Mouse (Mus musculus) forebrain, embryonic 11.5 days (tissue): Measurements from ENCODE around the gene Gm42517. TPM values are rescaled to one million over a fixed set of nuclear protein-coding genes. Genes with fewer than 3 reads are reported as not detected.

Experiments used
- ATAC-seq: fragments of 200-750 bp; cut with Nextera tagmentation; replicated peaks from 2 replicates; pipeline ENCODE4 v1.8.0; 2017; ENCODE audit warnings: moderate TSS enrichment; ENCODE audit not compliant: low FRiP score
- DNase-seq: peaks from one replicate; pipeline ENCODE4 v3.0.0-alpha.2; 2017; ENCODE audit warnings: low spot score
- H3K27ac ChIP-seq: fragments of 300-500 bp; sonication (generic); 2 replicates; pipeline ENCODE4 v1.5.1; 2014; ENCODE audit warnings: low read depth, low read length
- H3K27me3 ChIP-seq: fragments of 300-500 bp; sonication (generic); 2 replicates; pipeline ENCODE4 v1.6.1; 2014; ENCODE audit warnings: mild to moderate bottlenecking, low read length, mixed read lengths; ENCODE audit not compliant: control insufficient read depth, insufficient read depth
- H3K36me3 ChIP-seq: fragments of 300-500 bp; sonication (generic); 2 replicates; pipeline ENCODE4 v1.6.1; 2014; ENCODE audit warnings: mild to moderate bottlenecking, low read length, moderate library complexity, mixed read lengths; ENCODE audit not compliant: control insufficient read depth, insufficient read depth
- H3K4me1 ChIP-seq: fragments of 300-500 bp; sonication (generic); replicated peaks from 2 replicates; pipeline ENCODE4 v1.6.1; 2014; ENCODE audit warnings: low read length, mixed read lengths; ENCODE audit not compliant: control insufficient read depth, insufficient read depth
- H3K4me2 ChIP-seq: fragments of 300-500 bp; sonication (generic); 2 replicates; pipeline ENCODE4 v1.6.1; 2014; ENCODE audit warnings: low read depth, mild to moderate bottlenecking, low read length, moderate library complexity, mixed read lengths; ENCODE audit not compliant: severe bottlenecking
- H3K4me3 ChIP-seq: fragments of 300-500 bp; sonication (generic); 2 replicates; pipeline ENCODE4 v1.5.1; 2014; ENCODE audit warnings: low read depth, low read length
- H3K9ac ChIP-seq: fragments of 300-500 bp; sonication (generic); 2 replicates; pipeline ENCODE4 v1.6.1; 2014; ENCODE audit warnings: low read length
- H3K9me3 ChIP-seq: fragments of 300-500 bp; sonication (generic); 2 replicates; pipeline ENCODE4 v1.6.1; 2016; ENCODE audit warnings: low read length, mixed read lengths; ENCODE audit not compliant: control insufficient read depth
- WGBS: fragments of 180-500 bp; shearing (Covaris S2); extraction: QIAGEN DNeasy Blood & Tissue Kit; methylation state at CpG from one replicate; pipeline ENCODE4 v1.1.7; 2014; 5-methylcytosine and 5-hydroxymethylcytosine counted together
- polyA plus RNA-seq: library from polyadenylated mRNA; unstranded; fragments of >200 nt; fragmentation: Nextera tagmentation; extraction: Ambion mirVana; gene quantifications from 2 replicates; pipeline ENCODE4 v1.2.1, GENCODE M21; 2014

The Gm42517 gene
- polyA plus RNA-seq, 1 experiment from 2014 or later = 0.13 TPM

- no peaks in the 10 kb centered on the region for H3K9me3 ChIP-seq
- ATAC-seq (no peak), DNase-seq (no peak)
- H3K27me3 ChIP-seq = peaks cover 28% of the 10 kb centered on the region
- no peaks in the 10 kb centered on the region for H3K36me3 ChIP-seq
- no peak overlapping the region for H3K4me3 ChIP-seq
- H3K27ac ChIP-seq = no peak overlapping the region
- 31% methylated on average over 3 of the region's 3 CpGs for WGBS
- peaks cover 8% of the 10 kb centered on the region; the same call in 1 of the 2 replicates for H3K4me1 ChIP-seq
- H3K9ac ChIP-seq = no peak overlapping the region
- H3K4me2 ChIP-seq = no peak overlapping the region
These were observed 5.4 kb downstream of the Gm42517 start for GRCm38 (mm10) chr5:108362330-108362729.

GRCm38 (mm10) chr5:108360211-108360610 lies 7.5 kb downstream of the Gm42517 start:
- no peaks in the 10 kb centered on the region for H3K4me1 ChIP-seq
- H3K27me3 ChIP-seq = peaks cover 8% of the 10 kb centered on the region
- H3K4me2 ChIP-seq = no peak overlapping the region
- DNase-seq (no peak), ATAC-seq (no peak)
- H3K36me3 ChIP-seq = no peaks in the 10 kb centered on the region
- H3K27ac ChIP-seq = no peak overlapping the region
- no peaks in the 10 kb centered on the region for H3K9me3 ChIP-seq
- H3K4me3 ChIP-seq = no peak overlapping the region
- 90% methylated on average over 4 of the region's 4 CpGs for WGBS
- no peak overlapping the region for H3K9ac ChIP-seq

- DNase-seq (no peak), ATAC-seq (no peak)
- Histone ChIP-seq H3K27ac (no peak overlapping the region), H3K9ac (no peak overlapping the region), H3K4me2 (no peak overlapping the region), H3K27me3 (peaks cover under 1% of the 10 kb centered on the region; the same call in 1 of the 2 replicates), H3K4me3 (no peak overlapping the region), H3K4me1 (no peaks in the 10 kb centered on the region), H3K9me3 (no peaks in the 10 kb centered on the region), H3K36me3 (no peaks in the 10 kb centered on the region)
- 88% methylated on average over 9 of the region's 9 CpGs for WGBS
These were observed 8.2 kb downstream of the Gm42517 start for GRCm38 (mm10) chr5:108359491-108359890.

GRCm38 (mm10) chr5:108357862-108358261 lies 9.9 kb downstream of the Gm42517 start:
- no peaks in the 10 kb centered on the region for H3K9me3 ChIP-seq
- no peak overlapping the region for H3K4me2 ChIP-seq
- H3K4me1 ChIP-seq = no peaks in the 10 kb centered on the region
- H3K9ac ChIP-seq = no peak overlapping the region
- no peaks in the 10 kb centered on the region for H3K36me3 ChIP-seq
- H3K4me3 ChIP-seq = no peak overlapping the region
- no peaks in the 10 kb centered on the region for H3K27me3 ChIP-seq
- no peak for ATAC-seq
- H3K27ac ChIP-seq = no peak overlapping the region
- 86% methylated on average over 1 of the region's 1 CpGs for WGBS
- DNase-seq = no peak

- H3K9ac ChIP-seq = no peak overlapping the region
- no peak overlapping the region for H3K4me3 ChIP-seq
- 81% methylated on average over 2 of the region's 2 CpGs for WGBS
- no peaks in the 10 kb centered on the region for H3K4me1 ChIP-seq
- H3K27me3 ChIP-seq = no peaks in the 10 kb centered on the region
- H3K9me3 ChIP-seq = no peaks in the 10 kb centered on the region
- H3K4me2 ChIP-seq = no peak overlapping the region
- DNase-seq (no peak), ATAC-seq (no peak)
- no peaks in the 10 kb centered on the region for H3K36me3 ChIP-seq
- H3K27ac ChIP-seq = no peak overlapping the region
These were observed 13.7 kb downstream of the Gm42517 start for GRCm38 (mm10) chr5:108354056-108354455.

- H3K27ac ChIP-seq = no peak overlapping the region
- H3K4me2 ChIP-seq = no peak overlapping the region
- H3K4me3 ChIP-seq = no peak overlapping the region
- H3K9me3 ChIP-seq = no peaks in the 10 kb centered on the region
- 90% methylated on average over 9 of the region's 9 CpGs for WGBS
- ATAC-seq (no peak), DNase-seq (no peak)
- no peaks in the 10 kb centered on the region for H3K4me1 ChIP-seq
- no peaks in the 10 kb centered on the region for H3K27me3 ChIP-seq
- no peak overlapping the region for H3K9ac ChIP-seq
- H3K36me3 ChIP-seq = no peaks in the 10 kb centered on the region
These were observed 18.1 kb downstream of the Gm42517 start for GRCm38 (mm10) chr5:108349511-108350148.

GRCm38 (mm10) chr5:108347843-108348242 lies 19.9 kb downstream of the Gm42517 start:
- H3K9me3 ChIP-seq = no peaks in the 10 kb centered on the region
- H3K9ac ChIP-seq = no peak overlapping the region
- no peak overlapping the region for H3K27ac ChIP-seq
- H3K27me3 ChIP-seq = no peaks in the 10 kb centered on the region
- WGBS = 87% methylated on average over 6 of the region's 6 CpGs
- no peak for ATAC-seq
- no peaks in the 10 kb centered on the region for H3K36me3 ChIP-seq
- no peak overlapping the region for H3K4me3 ChIP-seq
- H3K4me1 ChIP-seq = no peaks in the 10 kb centered on the region
- DNase-seq = no peak
- H3K4me2 ChIP-seq = no peak overlapping the region

- H3K9ac ChIP-seq = no peak overlapping the region
- no peaks in the 10 kb centered on the region for H3K9me3 ChIP-seq
- H3K4me1 ChIP-seq = no peaks in the 10 kb centered on the region
- ATAC-seq (no peak), DNase-seq (no peak)
- H3K27me3 ChIP-seq = no peaks in the 10 kb centered on the region
- H3K36me3 ChIP-seq = no peaks in the 10 kb centered on the region
- no peak overlapping the region for H3K27ac ChIP-seq
- 91% methylated on average over 10 of the region's 10 CpGs for WGBS
- no peak overlapping the region for H3K4me2 ChIP-seq
- no peak overlapping the region for H3K4me3 ChIP-seq
These were observed 22.2 kb downstream of the Gm42517 start for GRCm38 (mm10) chr5:108345313-108346071.
